In genomic region chr11:61751612-61752011, GRCm38 (mm10) we compare ENCODE assay signal across 10 mouse cellular contexts. TPM values are rescaled to one million over a fixed set of nuclear protein-coding genes. Genes with fewer than 3 reads are reported as not detected.
DNase-seq lines count a peak whose midpoint lies in the region; TF ChIP-seq lines count a peak whose summit lies in the region.
"Had no signal": no experiment of that assay in that cellular context is flagged by ENCODE, and none has a peak within 500 bp of the region (broad histone marks: within the 10 kb centered on the region; RNA-seq: fewer than 3 reads in every experiment).

No protein-coding gene starts in this region.

- no peak overlapping the region for H3K27ac ChIP-seq in layer of hippocampus, adult 2 months
- no peak overlapping the region for H3K27ac ChIP-seq in ES-E14 (ENCODE audit: insufficient read depth, low read depth, low read length, poor library complexity, severe bottlenecking)
- H3K27ac ChIP-seq: stomach, embryonic 15.5 days had no signal

- peak; percentile 80 for TF ChIP-seq CTCF in layer of hippocampus, adult 2 months (conservative IDR thresholded peaks at IDR 0.05)

- H3K9ac ChIP-seq in ES-E14 (ENCODE audit: insufficient read depth, low read depth, low read length, poor library complexity, severe bottlenecking) = no peak overlapping the region
- H3K9ac ChIP-seq: stomach, embryonic 15.5 days had no signal

- in situ Hi-C loops in ES-E14 (cut with MboI; ENCODE audit: low sequenced_read_pairs in 2 of 2, unreplicated experiment in 2 of 2) = no loop called here

- no peak overlapping the region for H3K4me3 ChIP-seq in layer of hippocampus, adult 2 months
- no peak overlapping the region for H3K4me3 ChIP-seq in ES-E14 (ENCODE audit: insufficient read depth in 1 of 2, low read depth in 1 of 2, low read length in 2 of 2, poor library complexity in 1 of 2, severe bottlenecking in 1 of 2)
- H3K4me3 ChIP-seq: stomach, embryonic 15.5 days had no signal

- peaks cover 16% of the 10 kb centered on the region for H3K36me3 ChIP-seq in ES-E14 (ENCODE audit: control insufficient read depth, insufficient read depth, low read length, poor library complexity, severe bottlenecking)

- no peaks in the 10 kb centered on the region for H3K4me1 ChIP-seq in ES-E14 (ENCODE audit: control insufficient read depth in 2 of 2, insufficient read depth in 2 of 2, low read length in 2 of 2, poor library complexity in 1 of 2)
- H3K4me1 ChIP-seq: stomach, embryonic 15.5 days had no signal

- H3K9me3 ChIP-seq in ES-E14 (ENCODE audit: control insufficient read depth, insufficient read depth, low read depth, low read length) = no peaks in the 10 kb centered on the region
- H3K9me3 ChIP-seq: stomach, embryonic 15.5 days had no signal

- no peak for DNase-seq in layer of hippocampus, adult 2 months (ENCODE audit: low spot score in 2 of 2)
- no peak for DNase-seq in layer of hippocampus, postnatal 25 days (ENCODE audit: extremely low spot score in 1 of 2, low spot score in 1 of 2)
- peak; percentile 42 for DNase-seq in ES-E14 (ENCODE audit: low read depth, low spot score)
- DNase-seq in c-Kit-positive CD71-positive TER-119-positive erythroid progenitor cells, embryonic 14.5 days (ENCODE audit: low spot score) = peak; percentile 29
- peak; percentile 30 for DNase-seq in retina, embryonic 14.5 days (ENCODE audit: low spot score)
- DNase-seq in MN1 (ENCODE audit: low spot score) = no peak
- no peak for DNase-seq in cerebellum, postnatal 4 days (ENCODE audit: low spot score in 2 of 2)
- DNase-seq: cerebellum, adult 18-20 months had no signal

TF ChIP-seq in ES-E14, 5 proteins besides CTCF, POLR2A, EP300 and RAD21:
- no peak for TF ChIP-seq ZC3H11A (IDR thresholded peaks at IDR 0.05; ENCODE audit: borderline replicate concordance, low read depth, low read length)
- TF ChIP-seq MAFK (IDR thresholded peaks at IDR 0.05; ENCODE audit: insufficient read depth, low read depth, low read length) = no peak
- no peak for TF ChIP-seq HCFC1 (IDR thresholded peaks at IDR 0.05; ENCODE audit: borderline replicate concordance, insufficient read depth, low read length)
- no peak for TF ChIP-seq ZNF384 (IDR thresholded peaks at IDR 0.05; ENCODE audit: low read depth, low read length)
- TF ChIP-seq CHD2 (IDR thresholded peaks at IDR 0.05; ENCODE audit: low read depth, low read length) = no peak

RNA-seq across cellular contexts. Expression of gene Prpsap2, which starts 10.3 kb away (rescaled TPM):
- total RNA-seq in layer of hippocampus, adult 2 months (2021) = 10 to 100 TPM; 50.8 to 51.0 TPM
- total RNA-seq in layer of hippocampus, postnatal 25 days (2021) = 10 to 100 TPM; 44.9 to 51.4 TPM
- 29.3 and 35.7 TPM in 2 replicates for total RNA-seq in ES-E14 (2012; rRNA removed)

RNA-seq across cellular contexts. Expression of gene Slc5a10, which starts 31.0 kb away (rescaled TPM):
- total RNA-seq in layer of hippocampus, adult 2 months (2021) = under 1 TPM; 0.31 to 0.47 TPM
- under 1 TPM; 0.38 to 0.62 TPM for total RNA-seq in layer of hippocampus, postnatal 25 days (2021)
- total RNA-seq in ES-E14 (2012; rRNA removed) = 0.32 and 0.45 TPM in 2 replicates
- total RNA-seq: left cerebral cortex, postnatal 10 days had no signal

Comparison
In these comparisons a context has a peak if more than half of its experiments do, and no peak if none do; other contexts are left out.
1. DNase-seq: peak in ES-E14 (single experiment), c-Kit-positive CD71-positive TER-119-positive erythroid progenitor cells, embryonic 14.5 days (single experiment) and retina, embryonic 14.5 days (single experiment); none in layer of hippocampus, adult 2 months (0 of 2), layer of hippocampus, postnatal 25 days (0 of 2), MN1 (single experiment) and cerebellum, postnatal 4 days (0 of 2).